Mouse (Mus musculus) liver, embryonic 13.5 days (tissue): Measurements from ENCODE around the gene Hbb-bh2. TPM values are rescaled to one million over a fixed set of nuclear protein-coding genes. Genes with fewer than 3 reads are reported as not detected.

ENCODE experiments used
- polyA plus RNA-seq: library from polyadenylated mRNA; unstranded; fragments of >200 nt; fragmentation: Nextera tagmentation; extraction: Ambion mirVana; gene quantifications from 2 replicates; pipeline ENCODE4 v1.2.1, GENCODE M21; 2015

Gene Hbb-bh2
- polyA plus RNA-seq, 1 experiment from 2014 or later = 0.32 TPM

Other genes with a start within 250 kb of the Hbb-bh2 start
- not detected in 2 replicates for gene Olfr619, start 239.9 kb downstream of the Hbb-bh2 start, polyA plus RNA-seq
- gene Olfr620, start 228.0 kb downstream of the Hbb-bh2 start, polyA plus RNA-seq = not detected in 2 replicates
- gene Olfr622, start 197.8 kb downstream of the Hbb-bh2 start, polyA plus RNA-seq = not detected in 2 replicates
- gene Olfr623, start 176.8 kb downstream of the Hbb-bh2 start, polyA plus RNA-seq = not detected in 2 replicates
- gene Olfr624, start 169.3 kb downstream of the Hbb-bh2 start, polyA plus RNA-seq = 0.02 TPM in 1 of 2 replicates, not detected in the other
- gene Olfr625-ps1, start 157.8 kb downstream of the Hbb-bh2 start, polyA plus RNA-seq = not detected in 2 replicates
- not detected in 2 replicates for gene Olfr243, start 125.8 kb downstream of the Hbb-bh2 start, polyA plus RNA-seq
- not detected in 2 replicates for gene Olfr628, start 110.1 kb downstream of the Hbb-bh2 start, polyA plus RNA-seq
- 0.08 and 0.17 TPM in 2 replicates for gene Olfr629, start 95.6 kb downstream of the Hbb-bh2 start, polyA plus RNA-seq
- not detected in 2 replicates for gene Olfr630, start 83.2 kb downstream of the Hbb-bh2 start, polyA plus RNA-seq
- not detected in 2 replicates for gene Olfr69, start 68.9 kb downstream of the Hbb-bh2 start, polyA plus RNA-seq
- not detected in 2 replicates for gene Olfr68, start 60.8 kb downstream of the Hbb-bh2 start, polyA plus RNA-seq
- gene Olfr67, start 48.7 kb downstream of the Hbb-bh2 start, polyA plus RNA-seq = not detected in 2 replicates
- 49,070 and 53,102 TPM in 2 replicates for gene Hbb-bt, start 26.5 kb downstream of the Hbb-bh2 start, polyA plus RNA-seq
- gene Hbb-bs, start 12.4 kb downstream of the Hbb-bh2 start, polyA plus RNA-seq = 91,050 and 104,119 TPM in 2 replicates
- 367 and 436 TPM in 2 replicates for gene Hbb-bh1, start 2.6 kb upstream of the Hbb-bh2 start, polyA plus RNA-seq
- gene Hbb-y, start 12.7 kb upstream of the Hbb-bh2 start, polyA plus RNA-seq = 3,309 and 4,306 TPM in 2 replicates
- not detected in 2 replicates for gene Olfr66, start 45.7 kb upstream of the Hbb-bh2 start, polyA plus RNA-seq
- not detected in 2 replicates for gene Olfr64, start 54.0 kb upstream of the Hbb-bh2 start, polyA plus RNA-seq
- not detected in 2 replicates for gene Olfr65, start 63.0 kb upstream of the Hbb-bh2 start, polyA plus RNA-seq
- 0.12 TPM in 1 of 2 replicates, not detected in the other for gene Olfr631, start 88.3 kb upstream of the Hbb-bh2 start, polyA plus RNA-seq
- gene Olfr632, start 93.8 kb upstream of the Hbb-bh2 start, polyA plus RNA-seq = 0.21 and 0.33 TPM in 2 replicates
- not detected in 2 replicates for gene Olfr633, start 103.9 kb upstream of the Hbb-bh2 start, polyA plus RNA-seq
- not detected in 2 replicates for gene Olfr635, start 130.6 kb upstream of the Hbb-bh2 start, polyA plus RNA-seq
- gene Olfr638, start 158.2 kb upstream of the Hbb-bh2 start, polyA plus RNA-seq = not detected in 2 replicates
- not detected in 2 replicates for gene Olfr639, start 176.8 kb upstream of the Hbb-bh2 start, polyA plus RNA-seq
- gene Olfr640, start 185.1 kb upstream of the Hbb-bh2 start, polyA plus RNA-seq = not detected in 2 replicates
- gene Olfr641, start 194.9 kb upstream of the Hbb-bh2 start, polyA plus RNA-seq = not detected in 2 replicates
- gene Olfr642, start 212.1 kb upstream of the Hbb-bh2 start, polyA plus RNA-seq = not detected in 2 replicates
- not detected in 2 replicates for gene 4930516K23Rik, start 220.9 kb upstream of the Hbb-bh2 start, polyA plus RNA-seq
- not detected in 2 replicates for gene Olfr644, start 231.3 kb upstream of the Hbb-bh2 start, polyA plus RNA-seq
- gene Olfr645, start 244.9 kb upstream of the Hbb-bh2 start, polyA plus RNA-seq = not detected in 2 replicates